In the genomic region with DNA sequence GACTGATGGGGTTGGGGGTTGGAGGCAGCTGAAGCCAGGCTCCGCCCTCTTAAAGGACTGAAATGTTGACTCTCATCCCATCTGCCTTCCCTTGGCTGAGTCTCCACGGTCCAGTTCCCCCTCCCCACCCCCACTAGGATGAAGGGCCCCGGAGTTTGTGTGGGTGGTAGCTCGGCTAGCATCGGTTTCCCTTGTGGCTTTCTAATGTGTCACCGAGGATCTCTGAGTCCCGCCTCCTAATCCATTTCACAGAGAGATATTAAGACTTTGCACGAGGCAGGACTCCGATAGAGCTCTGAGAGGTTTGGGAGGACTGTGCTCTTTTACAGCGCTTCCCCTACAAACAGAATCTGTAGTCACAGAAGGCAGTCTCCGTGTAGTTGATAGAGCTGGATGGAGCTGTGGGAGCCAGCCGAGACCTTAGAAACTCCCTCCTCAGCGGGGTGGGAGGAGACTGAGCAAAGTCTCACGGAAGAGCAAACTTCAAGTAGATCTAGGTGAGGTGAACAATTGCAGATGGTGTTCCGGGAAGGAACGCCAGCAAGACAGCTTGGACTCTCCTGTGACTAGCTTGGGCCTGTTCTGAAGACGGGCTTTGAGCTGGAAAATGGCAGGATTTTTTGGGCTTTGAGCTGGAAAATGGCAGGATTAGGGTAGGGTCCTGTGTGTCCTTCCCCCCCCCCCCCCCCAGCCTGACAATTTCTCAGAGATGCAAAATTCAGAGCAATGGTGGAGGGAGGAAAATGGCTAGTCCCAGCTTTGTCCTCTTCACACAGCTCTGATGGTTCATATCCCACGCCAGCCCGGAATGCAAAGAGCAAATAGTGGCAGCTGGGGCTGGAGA, we compare ENCODE assay signal across 8 mouse cellular contexts. TPM values are rescaled to one million over a fixed set of nuclear protein-coding genes. Genes with fewer than 3 reads are reported as not detected.
A peak's percentile ranks its signal among the peaks of the same experiment; 100 is the strongest.
DNase-seq lines count a peak whose midpoint lies in the region; ATAC-seq and TF ChIP-seq lines count a peak whose summit lies in the region.

TSS of gene Ddr1 (minus strand) at position 1 of the 844 bp plus-strand sequence.

- ATAC-seq in intestine, postnatal 0 days = peak; percentile 67
- ATAC-seq in limb, embryonic 11.5 days (ENCODE audit: insufficient number of reproducible peaks, low FRiP score, low TSS enrichment, low read depth) = no peak
- ATAC-seq in neural tube, embryonic 11.5 days (ENCODE audit: insufficient read depth, low FRiP score, low TSS enrichment) = peak; percentile 78

- peak within 1 kb of the TSS; percentile 35 for H3K4me3 ChIP-seq in intestine, postnatal 0 days (ENCODE audit: low read depth, low read length)
- peak within 1 kb of the TSS; percentile 39 for H3K4me3 ChIP-seq in limb, embryonic 11.5 days (ENCODE audit: low read depth, low read length)
- H3K4me3 ChIP-seq in neural tube, embryonic 11.5 days (ENCODE audit: low read depth, low read length) = peak within 1 kb of the TSS; percentile 87

- H3K4me2 ChIP-seq in intestine, postnatal 0 days (replicated peaks; ENCODE audit: low read depth) = peak within 1 kb of the TSS; percentile 64
- peak within 1 kb of the TSS; percentile 66 for H3K4me2 ChIP-seq in limb, embryonic 11.5 days (ENCODE audit: low read depth, severe bottlenecking)
- peak within 1 kb of the TSS; percentile 67 for H3K4me2 ChIP-seq in neural tube, embryonic 11.5 days (ENCODE audit: low read depth)

- H3K36me3 ChIP-seq in intestine, postnatal 0 days (ENCODE audit: control insufficient read depth, insufficient read depth) = no peaks in the 10 kb centered on the region
- H3K36me3 ChIP-seq in limb, embryonic 11.5 days (ENCODE audit: control insufficient read depth, insufficient read depth, low read length) = no peaks in the 10 kb centered on the region
- H3K36me3 ChIP-seq in neural tube, embryonic 11.5 days (ENCODE audit: control insufficient read depth, insufficient read depth, low read length) = no peaks in the 10 kb centered on the region

- peak within 1 kb of the TSS; percentile 48; the same call in 1 of the 2 replicates for H3K9ac ChIP-seq in intestine, postnatal 0 days (ENCODE audit: low read depth, low read length)
- peak within 1 kb of the TSS; percentile 73 for H3K9ac ChIP-seq in limb, embryonic 11.5 days (ENCODE audit: low read length)
- peak within 1 kb of the TSS; percentile 71 for H3K9ac ChIP-seq in neural tube, embryonic 11.5 days (ENCODE audit: low read length)

- H3K9me3 ChIP-seq in intestine, postnatal 0 days (ENCODE audit: control insufficient read depth) = no peaks in the 10 kb centered on the region
- no peaks in the 10 kb centered on the region for H3K9me3 ChIP-seq in limb, embryonic 11.5 days (ENCODE audit: control insufficient read depth, low read length)
- H3K9me3 ChIP-seq in neural tube, embryonic 11.5 days (ENCODE audit: control insufficient read depth, low read length) = no peaks in the 10 kb centered on the region

- H3K27me3 ChIP-seq in intestine, postnatal 0 days (replicated peaks; ENCODE audit: control insufficient read depth, insufficient read depth, low read length) = no peaks in the 10 kb centered on the region
- peaks cover 5% of the 10 kb centered on the region for H3K27me3 ChIP-seq in limb, embryonic 11.5 days (ENCODE audit: control insufficient read depth, insufficient read depth, low read length)
- no peaks in the 10 kb centered on the region for H3K27me3 ChIP-seq in neural tube, embryonic 11.5 days (ENCODE audit: control insufficient read depth, insufficient read depth, low read length)

- peak within 1 kb of the TSS; percentile 82 for H3K27ac ChIP-seq in intestine, postnatal 0 days (ENCODE audit: low read depth, low read length)
- peak within 1 kb of the TSS; percentile 77 for H3K27ac ChIP-seq in limb, embryonic 11.5 days (replicated peaks; ENCODE audit: low read depth, low read length)
- peak within 1 kb of the TSS; percentile 95 for H3K27ac ChIP-seq in neural tube, embryonic 11.5 days (ENCODE audit: low read depth, low read length)

- WGBS in intestine, postnatal 0 days = 5% methylated on average over 19 of the region's 19 CpGs
- 9% methylated on average over 19 of the region's 19 CpGs for WGBS in limb, embryonic 11.5 days
- WGBS in neural tube, embryonic 11.5 days = 4% methylated on average over 19 of the region's 19 CpGs

- DNase-seq in spleen, postnatal 36 days (ENCODE audit: low spot score in 2 of 2) = peak; percentile 15 to 30
- no peak for DNase-seq in spleen, postnatal 10 days (ENCODE audit: low spot score in 2 of 2)
- DNase-seq in embryo, embryonic 10 days (ENCODE audit: low spot score) = peak; percentile 84
- peak; percentile 97 for DNase-seq in heart, adult 11 months
- DNase-seq in limb, embryonic 11.5 days (ENCODE audit: low spot score) = peak; percentile 61
- peak; percentile 89 for DNase-seq in neural tube, embryonic 11.5 days (ENCODE audit: low spot score)
- no peak for DNase-seq in urinary bladder, postnatal 4 days (ENCODE audit: low spot score in 2 of 2)

- TF ChIP-seq CTCF in intestine, postnatal 0 days (IDR thresholded peaks at IDR 0.05; ENCODE audit: low read depth) = no peak

- peaks cover 20% of the 10 kb centered on the region for H3K4me1 ChIP-seq in intestine, postnatal 0 days (replicated peaks; ENCODE audit: control insufficient read depth, insufficient read depth, low read length)
- H3K4me1 ChIP-seq in limb, embryonic 11.5 days (ENCODE audit: control insufficient read depth, insufficient read depth, low read length) = peaks cover 24% of the 10 kb centered on the region
- peaks cover 4% of the 10 kb centered on the region for H3K4me1 ChIP-seq in neural tube, embryonic 11.5 days (ENCODE audit: control insufficient read depth, insufficient read depth, low read length)

RNA-seq across cellular contexts. Expression of gene Ddr1, which starts in this region (rescaled TPM):
- polyA plus RNA-seq in intestine, postnatal 0 days (2015; fragmentation: Nextera tagmentation; extraction: Ambion mirVana) = 27.8 and 30.0 TPM in 2 replicates
- polyA plus RNA-seq in limb, embryonic 11.5 days (2014; fragmentation: Nextera tagmentation; extraction: Ambion mirVana) = 14.7 and 17.6 TPM in 2 replicates
- polyA plus RNA-seq in neural tube, embryonic 11.5 days (2014; fragmentation: Nextera tagmentation; extraction: Ambion mirVana) = 95.8 and 98.1 TPM in 2 replicates

Comparison
In these comparisons a context has a peak if more than half of its experiments do, and no peak if none do; other contexts are left out.
1. DNase-seq: peak in spleen, postnatal 36 days (2 of 2), embryo, embryonic 10 days (single experiment), heart, adult 11 months (single experiment), limb, embryonic 11.5 days (single experiment) and neural tube, embryonic 11.5 days (single experiment); none in spleen, postnatal 10 days (0 of 2) and urinary bladder, postnatal 4 days (0 of 2).
2. H3K4me3 ChIP-seq: peak in every context shown above with its lines; median percentile 87 in neural tube, embryonic 11.5 days; 39 in limb, embryonic 11.5 days; 35 in intestine, postnatal 0 days.
3. Peak in every context shown above with its lines, with median percentiles within 50 percentile points of each other: H3K27ac ChIP-seq, H3K4me2 ChIP-seq and H3K9ac ChIP-seq.